Mouse (Mus musculus): ENCODE data around the gene Slc25a29. TPM values are rescaled to one million over a fixed set of nuclear protein-coding genes. Genes with fewer than 3 reads are reported as not detected.
A peak's percentile ranks its signal among the peaks of the same experiment; 100 is the strongest.

Gene Slc25a29
- polyA plus RNA-seq, 1 experiment from 2014 or later: 3.5 TPM

- Histone ChIP-seq H3K36me3 (replicated peaks; ENCODE audit: insufficient read depth, low read length) (peaks cover 15% of the 10 kb centered on the region), H3K4me1 (ENCODE audit: insufficient read depth) (no peaks in the 10 kb centered on the region), H3K4me2 (ENCODE audit: low read depth, low read length) (no peak overlapping the region), H3K9me3 (ENCODE audit: low read length) (no peaks in the 10 kb centered on the region), H3K27ac (ENCODE audit: low read depth) (no peak overlapping the region), H3K27me3 (ENCODE audit: insufficient read depth, low read length) (no peaks in the 10 kb centered on the region), H3K9ac (replicated peaks) (no peak overlapping the region), H3K4me3 (ENCODE audit: low read depth, low read length) (no peak overlapping the region)
- no peak for TF ChIP-seq CTCF (IDR thresholded peaks at IDR 0.05; ENCODE audit: low read depth)
- TF ChIP-seq EP300 (IDR thresholded peaks at IDR 0.05; ENCODE audit: low read depth): no peak
- ATAC-seq: no peak
- 71% methylated on average over 7 of the region's 7 CpGs for WGBS (ENCODE audit: insufficient replicate concordance)
- no peak for DNase-seq
These were observed 7.0 kb upstream of the Slc25a29 start for GRCm38 (mm10) chr12:108842663-108843062.

GRCm38 (mm10) chr12:108841181-108841580 lies 5.5 kb upstream of the Slc25a29 start:
- no peak overlapping the region for H3K4me2 ChIP-seq (ENCODE audit: low read depth, low read length)
- ATAC-seq (no peak), DNase-seq (no peak)
- H3K4me3 ChIP-seq (ENCODE audit: low read depth, low read length): no peak overlapping the region
- H3K9me3 ChIP-seq (ENCODE audit: low read length): no peaks in the 10 kb centered on the region
- H3K9ac ChIP-seq (replicated peaks): no peak overlapping the region
- TF ChIP-seq EP300 (IDR thresholded peaks at IDR 0.05; ENCODE audit: low read depth) (no peak), CTCF (IDR thresholded peaks at IDR 0.05; ENCODE audit: low read depth) (no peak)
- no peak overlapping the region for H3K27ac ChIP-seq (ENCODE audit: low read depth)
- H3K36me3 ChIP-seq (replicated peaks; ENCODE audit: insufficient read depth, low read length): peaks cover 15% of the 10 kb centered on the region
- 79% methylated on average over 6 of the region's 6 CpGs for WGBS (ENCODE audit: insufficient replicate concordance)
- no peaks in the 10 kb centered on the region for H3K27me3 ChIP-seq (ENCODE audit: insufficient read depth, low read length)
- peaks cover 2% of the 10 kb centered on the region; the same call in 1 of the 2 replicates for H3K4me1 ChIP-seq (ENCODE audit: insufficient read depth)

GRCm38 (mm10) chr12:108836722-108837121 lies 1.0 kb upstream of the Slc25a29 start:
- H3K27me3 ChIP-seq (ENCODE audit: insufficient read depth, low read length): no peaks in the 10 kb centered on the region
- peaks cover 20% of the 10 kb centered on the region for H3K4me1 ChIP-seq (ENCODE audit: insufficient read depth)
- TF ChIP-seq EP300 (IDR thresholded peaks at IDR 0.05; ENCODE audit: low read depth): no peak
- no peak for TF ChIP-seq CTCF (IDR thresholded peaks at IDR 0.05; ENCODE audit: low read depth)
- WGBS (ENCODE audit: insufficient replicate concordance): 35% methylated on average over 7 of the region's 7 CpGs
- H3K9me3 ChIP-seq (ENCODE audit: low read length): no peaks in the 10 kb centered on the region
- no peak for ATAC-seq
- DNase-seq: no peak
- H3K27ac ChIP-seq (ENCODE audit: low read depth): peak overlapping the region; percentile 92
- peak overlapping the region; percentile 76 for H3K9ac ChIP-seq (replicated peaks)
- peak overlapping the region; percentile 65 for H3K4me3 ChIP-seq (ENCODE audit: low read depth, low read length)
- H3K4me2 ChIP-seq (ENCODE audit: low read depth, low read length): peak overlapping the region; percentile 93
- peaks cover 3% of the 10 kb centered on the region for H3K36me3 ChIP-seq (replicated peaks; ENCODE audit: insufficient read depth, low read length)

GRCm38 (mm10) chr12:108835208-108835839 lies 359 bp downstream of the Slc25a29 start:
- no peak for TF ChIP-seq EP300 (IDR thresholded peaks at IDR 0.05; ENCODE audit: low read depth)
- no peak for TF ChIP-seq CTCF (IDR thresholded peaks at IDR 0.05; ENCODE audit: low read depth)
- H3K9me3 ChIP-seq (ENCODE audit: low read length): no peaks in the 10 kb centered on the region
- H3K4me1 ChIP-seq (ENCODE audit: insufficient read depth): peaks cover 20% of the 10 kb centered on the region
- ATAC-seq (peak; percentile 14), DNase-seq (no peak)
- peak overlapping the region; percentile 93 for H3K4me2 ChIP-seq (ENCODE audit: low read depth, low read length)
- peak overlapping the region; percentile 76 for H3K9ac ChIP-seq (replicated peaks)
- no peaks in the 10 kb centered on the region for H3K27me3 ChIP-seq (ENCODE audit: insufficient read depth, low read length)
- H3K4me3 ChIP-seq (ENCODE audit: low read depth, low read length): peak overlapping the region; percentile 65
- no peaks in the 10 kb centered on the region for H3K36me3 ChIP-seq (replicated peaks; ENCODE audit: insufficient read depth, low read length)
- 5% methylated on average over 49 of the region's 51 CpGs for WGBS (ENCODE audit: insufficient replicate concordance)
- H3K27ac ChIP-seq (ENCODE audit: low read depth): peak overlapping the region; percentile 92

GRCm38 (mm10) chr12:108834786-108835185 lies 897 bp downstream of the Slc25a29 start:
- Histone ChIP-seq H3K4me1 (ENCODE audit: insufficient read depth) (peaks cover 20% of the 10 kb centered on the region), H3K9ac (replicated peaks) (peak overlapping the region; percentile 76)

GRCm38 (mm10) chr12:108834337-108834736 lies 1.3 kb downstream of the Slc25a29 start:
- Histone ChIP-seq H3K27me3 (ENCODE audit: insufficient read depth, low read length) (no peaks in the 10 kb centered on the region), H3K27ac (ENCODE audit: low read depth) (no peak overlapping the region), H3K9me3 (ENCODE audit: low read length) (no peaks in the 10 kb centered on the region), H3K36me3 (replicated peaks; ENCODE audit: insufficient read depth, low read length) (no peaks in the 10 kb centered on the region), H3K4me3 (ENCODE audit: low read depth, low read length) (peak overlapping the region; percentile 65; the same call in 1 of the 2 replicates), H3K4me2 (ENCODE audit: low read depth, low read length) (peak overlapping the region; percentile 93), H3K9ac (replicated peaks) (peak overlapping the region; percentile 76), H3K4me1 (ENCODE audit: insufficient read depth) (peaks cover 20% of the 10 kb centered on the region)
- 88% methylated on average over 3 of the region's 3 CpGs for WGBS (ENCODE audit: insufficient replicate concordance)
- ATAC-seq (no peak), DNase-seq (no peak)
- no peak for TF ChIP-seq CTCF (IDR thresholded peaks at IDR 0.05; ENCODE audit: low read depth)
- TF ChIP-seq EP300 (IDR thresholded peaks at IDR 0.05; ENCODE audit: low read depth): no peak

More at GRCm38 (mm10) chr12:108834786-108835185, 897 bp downstream of the Slc25a29 start:
- Histone ChIP-seq H3K4me3 (ENCODE audit: low read depth, low read length) (peak overlapping the region; percentile 65), H3K27ac (ENCODE audit: low read depth) (peak overlapping the region; percentile 92; the same call in 1 of the 2 replicates), H3K27me3 (ENCODE audit: insufficient read depth, low read length) (no peaks in the 10 kb centered on the region), H3K4me2 (ENCODE audit: low read depth, low read length) (peak overlapping the region; percentile 93), H3K9me3 (ENCODE audit: low read length) (no peaks in the 10 kb centered on the region), H3K36me3 (replicated peaks; ENCODE audit: insufficient read depth, low read length) (no peaks in the 10 kb centered on the region)
- DNase-seq (no peak), ATAC-seq (no peak)
- TF ChIP-seq EP300 (IDR thresholded peaks at IDR 0.05; ENCODE audit: low read depth): no peak
- no peak for TF ChIP-seq CTCF (IDR thresholded peaks at IDR 0.05; ENCODE audit: low read depth)
- WGBS (ENCODE audit: insufficient replicate concordance): 50% methylated on average over 5 of the region's 5 CpGs
